Mouse (Mus musculus) neural tube, embryonic 14.5 days (tissue): ENCODE measurements at regions not wholly inside any gene's neighbourhood (a gene's known extent, or its start where the extent isn't known, plus 50 kb on each side); places are given as distances from the start of the nearest gene placed in this dataset.
"Not testable (repeated sequence)": the region's sequence is repeated elsewhere in the genome, so short reads cannot be mapped to it uniquely, and the experiment has no call there.

Experiments
- ATAC-seq: fragments of 200-750 bp; cut with Nextera tagmentation; 2 replicates; pipeline ENCODE4 v1.8.0; 2017; ENCODE audit warnings: low read depth, mild to moderate bottlenecking, moderate TSS enrichment, moderate library complexity
- H3K27ac ChIP-seq: fragments of 300-500 bp; sonication (generic); 2 replicates; pipeline ENCODE4 v1.5.1; 2014; ENCODE audit warnings: low read depth, mild to moderate bottlenecking, control low read depth, low read length, moderate library complexity, mixed read lengths
- H3K27me3 ChIP-seq: fragments of 300-500 bp; sonication (generic); 2 replicates; pipeline ENCODE4 v1.6.1; 2014; ENCODE audit warnings: low read length; ENCODE audit not compliant: control insufficient read depth, insufficient read depth
- H3K36me3 ChIP-seq: fragments of 300-500 bp; sonication (generic); 2 replicates; pipeline ENCODE4 v1.6.1; 2014; ENCODE audit warnings: low read length, mixed read lengths; ENCODE audit not compliant: control insufficient read depth, insufficient read depth
- H3K4me1 ChIP-seq: fragments of 300-500 bp; sonication (generic); 2 replicates; pipeline ENCODE4 v1.6.1; 2014; ENCODE audit warnings: low read length; ENCODE audit not compliant: control insufficient read depth, insufficient read depth
- H3K4me2 ChIP-seq: fragments of 300-500 bp; sonication (generic); 2 replicates; pipeline ENCODE4 v1.6.1; 2014; ENCODE audit warnings: mild to moderate bottlenecking, low read depth, low read length, control low read depth
- H3K4me3 ChIP-seq: fragments of 300-500 bp; sonication (generic); 2 replicates; pipeline ENCODE4 v1.5.1; 2014; ENCODE audit warnings: low read depth, low read length, control low read depth, mixed read lengths
- H3K9ac ChIP-seq: fragments of 300-500 bp; sonication (generic); replicated peaks from 2 replicates; pipeline ENCODE4 v1.6.1; 2014; ENCODE audit warnings: low read depth, mild to moderate bottlenecking, control low read depth, low read length, mixed read lengths
- H3K9me3 ChIP-seq: fragments of 300-500 bp; sonication (generic); 2 replicates; pipeline ENCODE4 v1.6.1; 2016; ENCODE audit warnings: low read length; ENCODE audit not compliant: control insufficient read depth
- WGBS: fragments of 180-500 bp; shearing (Covaris S2); extraction: QIAGEN DNeasy Blood & Tissue Kit; methylation state at CpG from one replicate; pipeline ENCODE4 v1.1.7; 2014; 5-methylcytosine and 5-hydroxymethylcytosine counted together

- Histone ChIP-seq H3K4me3 (no peak overlapping the region), H3K4me1 (no peaks in the 10 kb centered on the region), H3K4me2 (no peak overlapping the region), H3K36me3 (no peaks in the 10 kb centered on the region), H3K27ac (no peak overlapping the region), H3K27me3 (no peaks in the 10 kb centered on the region), H3K9ac (no peak overlapping the region), H3K9me3 (no peaks in the 10 kb centered on the region)
- WGBS: 96% methylated on average over 5 of the region's 5 CpGs
- no peak for ATAC-seq
Observed at GRCm38 (mm10) chr1:137217206-137217605, 257.0 kb upstream of the Nr5a2 start.

DNA sequence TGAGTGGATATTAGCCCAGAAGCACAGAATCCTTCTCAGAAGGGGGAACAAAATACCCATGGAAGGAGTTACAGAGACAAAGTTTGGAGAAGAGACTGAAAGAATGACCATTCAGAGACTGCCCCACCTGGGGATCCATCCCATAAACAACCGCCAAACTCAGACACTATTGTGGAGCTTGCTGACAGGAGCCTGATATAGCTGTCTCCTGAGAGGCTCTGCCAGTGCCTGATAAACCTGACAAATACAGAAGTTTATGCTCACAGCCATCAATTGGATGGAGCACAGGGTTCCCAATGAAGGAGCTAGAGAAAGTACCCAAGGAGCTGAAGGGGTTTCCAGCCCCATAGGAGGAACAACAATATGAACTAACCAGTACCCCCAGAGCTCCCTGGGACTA, 254.1 kb upstream of the Nr5a2 start:
- 54% methylated on average over 1 of the region's 1 CpGs for WGBS
- H3K27ac ChIP-seq, ATAC-seq, H3K4me2 ChIP-seq, H3K4me1 ChIP-seq, H3K36me3 ChIP-seq, H3K4me3 ChIP-seq, H3K9ac ChIP-seq, H3K27me3 ChIP-seq, H3K9me3 ChIP-seq: not testable (repeated sequence)

GRCm38 (mm10) chr1:137213717-137214116, 253.5 kb upstream of the Nr5a2 start:
- no peaks in the 10 kb centered on the region for H3K36me3 ChIP-seq
- H3K27me3 ChIP-seq: no peaks in the 10 kb centered on the region
- no peaks in the 10 kb centered on the region for H3K4me1 ChIP-seq
- H3K27ac ChIP-seq: no peak overlapping the region
- H3K9me3 ChIP-seq: no peaks in the 10 kb centered on the region
- WGBS: 93% methylated on average over 5 of the region's 5 CpGs
- no peak overlapping the region for H3K4me3 ChIP-seq
- H3K9ac ChIP-seq: no peak overlapping the region
- ATAC-seq: no peak
- no peak overlapping the region for H3K4me2 ChIP-seq

- H3K4me1 ChIP-seq: no peaks in the 10 kb centered on the region
- H3K36me3 ChIP-seq: no peaks in the 10 kb centered on the region
- H3K27ac ChIP-seq: no peak overlapping the region
- H3K9me3 ChIP-seq: no peaks in the 10 kb centered on the region
- ATAC-seq: no peak
- H3K27me3 ChIP-seq: no peaks in the 10 kb centered on the region
- H3K4me3 ChIP-seq: no peak overlapping the region
- H3K9ac ChIP-seq: no peak overlapping the region
- 83% methylated on average over 3 of the region's 3 CpGs for WGBS
- no peak overlapping the region for H3K4me2 ChIP-seq
Observed at GRCm38 (mm10) chr1:137212856-137213255, 252.6 kb upstream of the Nr5a2 start.

DNA sequence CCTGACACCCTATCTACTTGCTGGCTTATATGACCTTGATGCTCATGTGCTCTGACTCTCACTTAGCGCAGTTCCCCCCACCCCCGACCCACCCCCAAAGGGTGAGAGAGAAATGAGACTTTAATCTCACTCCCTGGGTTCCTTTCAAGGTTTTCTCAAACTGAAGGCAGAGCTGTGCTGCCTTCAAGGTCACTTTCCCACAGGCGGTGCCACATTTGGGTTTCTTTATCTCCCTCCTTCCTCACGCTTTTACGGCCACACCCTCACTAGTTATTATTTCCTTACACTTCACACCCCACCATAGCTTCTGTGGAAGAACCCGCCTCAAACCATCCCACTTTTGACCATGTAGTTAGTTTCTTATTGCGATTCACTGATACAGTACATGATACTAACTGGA, 244.1 kb upstream of the Nr5a2 start:
- no peak for ATAC-seq
- no peak overlapping the region for H3K9ac ChIP-seq
- H3K4me1 ChIP-seq: no peaks in the 10 kb centered on the region
- no peak overlapping the region for H3K4me3 ChIP-seq
- H3K27me3 ChIP-seq: no peaks in the 10 kb centered on the region
- H3K9me3 ChIP-seq: no peaks in the 10 kb centered on the region
- H3K27ac ChIP-seq: no peak overlapping the region
- WGBS: 88% methylated on average over 7 of the region's 7 CpGs
- H3K36me3 ChIP-seq: no peaks in the 10 kb centered on the region
- H3K4me2 ChIP-seq: no peak overlapping the region

GRCm38 (mm10) chr1:137203512-137203911, 243.3 kb upstream of the Nr5a2 start:
- Histone ChIP-seq H3K4me3 (no peak overlapping the region), H3K27ac (no peak overlapping the region), H3K4me1 (no peaks in the 10 kb centered on the region), H3K9ac (no peak overlapping the region), H3K4me2 (no peak overlapping the region), H3K36me3 (no peaks in the 10 kb centered on the region), H3K27me3 (no peaks in the 10 kb centered on the region), H3K9me3 (no peaks in the 10 kb centered on the region)
- no peak for ATAC-seq
- 90% methylated on average over 8 of the region's 8 CpGs for WGBS

DNA sequence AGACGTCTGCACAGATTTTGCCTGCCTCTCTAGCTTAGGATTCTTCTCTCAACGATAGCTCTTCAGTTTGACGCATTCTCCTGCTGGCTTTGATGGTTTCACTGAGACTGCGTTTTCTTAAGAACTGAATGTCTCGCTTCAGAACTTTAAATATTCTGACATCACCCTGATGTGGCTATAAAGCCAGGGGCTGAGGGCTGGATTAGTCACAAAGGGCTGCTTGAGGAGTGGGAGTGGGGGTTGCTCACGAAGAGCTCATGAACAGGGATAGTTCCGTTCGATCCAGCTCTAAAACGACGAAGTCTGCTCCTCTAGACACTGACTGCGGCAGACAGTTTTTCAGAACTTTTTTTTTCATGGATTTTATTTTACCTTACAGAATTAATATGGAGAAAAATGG, 240.7 kb upstream of the Nr5a2 start:
- no peak overlapping the region for H3K4me3 ChIP-seq
- H3K9ac ChIP-seq: no peak overlapping the region
- H3K36me3 ChIP-seq: no peaks in the 10 kb centered on the region
- no peak overlapping the region for H3K27ac ChIP-seq
- H3K4me1 ChIP-seq: no peaks in the 10 kb centered on the region
- no peaks in the 10 kb centered on the region for H3K9me3 ChIP-seq
- H3K4me2 ChIP-seq: no peak overlapping the region
- 71% methylated on average over 11 of the region's 11 CpGs for WGBS
- no peak for ATAC-seq
- H3K27me3 ChIP-seq: no peaks in the 10 kb centered on the region

GRCm38 (mm10) chr1:137195962-137196361, 235.7 kb upstream of the Nr5a2 start:
- ATAC-seq: no peak
- H3K27ac ChIP-seq: no peak overlapping the region
- no peak overlapping the region for H3K4me3 ChIP-seq
- no peaks in the 10 kb centered on the region for H3K4me1 ChIP-seq
- no peaks in the 10 kb centered on the region for H3K27me3 ChIP-seq
- no peak overlapping the region for H3K4me2 ChIP-seq
- no peak overlapping the region for H3K9ac ChIP-seq
- H3K9me3 ChIP-seq: no peaks in the 10 kb centered on the region
- H3K36me3 ChIP-seq: no peaks in the 10 kb centered on the region

- H3K4me2 ChIP-seq: no peak overlapping the region
- H3K9ac ChIP-seq: no peak overlapping the region
- H3K4me1 ChIP-seq: no peaks in the 10 kb centered on the region
- ATAC-seq: no peak
- no peaks in the 10 kb centered on the region for H3K27me3 ChIP-seq
- H3K36me3 ChIP-seq: no peaks in the 10 kb centered on the region
- no peak overlapping the region for H3K4me3 ChIP-seq
- H3K9me3 ChIP-seq: no peaks in the 10 kb centered on the region
- WGBS: 42% methylated on average over 3 of the region's 3 CpGs
- H3K27ac ChIP-seq: no peak overlapping the region
Observed at GRCm38 (mm10) chr1:137195065-137195620, 234.9 kb upstream of the Nr5a2 start.

DNA sequence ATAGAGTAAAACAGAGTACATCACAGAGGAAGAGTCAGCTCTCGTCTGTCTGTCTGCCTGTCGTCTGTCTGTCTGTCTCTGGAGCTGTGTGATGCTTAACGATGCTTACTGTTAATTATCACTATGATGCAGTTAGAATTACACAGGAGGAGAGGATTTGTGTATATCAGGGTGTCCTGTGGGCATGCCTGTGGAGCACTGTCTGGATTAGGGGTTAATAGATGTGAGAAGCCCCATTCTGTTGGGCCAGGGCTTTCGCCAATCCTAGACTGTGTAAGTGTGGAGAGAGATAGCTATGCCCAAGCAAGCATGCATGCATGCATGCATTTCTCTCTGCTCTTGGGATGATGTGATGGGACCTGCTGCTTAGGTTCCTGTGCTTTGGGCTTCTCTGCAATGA, 218.0 kb upstream of the Nr5a2 start:
- H3K9ac ChIP-seq: no peak overlapping the region
- ATAC-seq: no peak
- no peak overlapping the region for H3K27ac ChIP-seq
- H3K9me3 ChIP-seq: no peaks in the 10 kb centered on the region
- H3K4me3 ChIP-seq: no peak overlapping the region
- WGBS: 93% methylated on average over 4 of the region's 4 CpGs
- no peaks in the 10 kb centered on the region for H3K27me3 ChIP-seq
- no peaks in the 10 kb centered on the region for H3K36me3 ChIP-seq
- 0 out of 2 replicates have a peak, but pooled peaks cover 5% of the 10 kb centered on the region for H3K4me1 ChIP-seq
- no peak overlapping the region for H3K4me2 ChIP-seq
